Comparison of ENCODE assay signal across 8 mouse cellular contexts in the genomic region with DNA sequence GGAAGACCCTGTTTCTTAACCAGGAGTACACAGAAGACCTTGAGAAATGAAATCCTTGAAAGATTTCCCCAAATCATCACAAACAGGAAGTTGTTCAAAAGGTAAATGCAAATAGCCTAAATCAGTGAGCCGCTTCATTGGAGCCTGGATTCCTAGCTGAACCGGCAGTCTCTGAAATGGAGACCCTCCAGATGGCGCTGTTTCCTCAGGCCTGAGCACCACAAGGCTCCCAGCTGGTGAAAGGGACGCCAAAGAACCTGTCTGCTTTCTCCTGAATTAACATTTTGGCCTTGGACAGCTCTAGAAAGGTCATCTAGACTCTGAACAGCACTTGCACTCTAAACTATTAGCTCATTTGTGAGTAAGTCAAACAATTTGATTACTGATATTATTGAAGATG. TPM values are rescaled to one million over a fixed set of nuclear protein-coding genes. Genes with fewer than 3 reads are reported as not detected.
DNase-seq lines count a peak whose midpoint lies in the region; ATAC-seq lines count a peak whose summit lies in the region.

No protein-coding gene starts in this region.

- H3K27ac ChIP-seq in forebrain, embryonic 14.5 days (ENCODE audit: low read depth, low read length) = no peak overlapping the region
- no peak overlapping the region for H3K27ac ChIP-seq in forebrain, embryonic 12.5 days
- no peak overlapping the region for H3K27ac ChIP-seq in embryonic facial prominence, embryonic 10.5 days (replicated peaks)
- H3K27ac ChIP-seq in midbrain, embryonic 13.5 days = no peak overlapping the region

- WGBS in forebrain, embryonic 14.5 days = 6% methylated on average over 4 of the region's 4 CpGs
- 10% methylated on average over 4 of the region's 4 CpGs for WGBS in forebrain, embryonic 12.5 days
- WGBS in embryonic facial prominence, embryonic 10.5 days = 11% methylated on average over 4 of the region's 4 CpGs
- 9% methylated on average over 4 of the region's 4 CpGs for WGBS in midbrain, embryonic 13.5 days

- H3K4me1 ChIP-seq in forebrain, embryonic 14.5 days (ENCODE audit: control insufficient read depth, insufficient read depth, low read length) = no peaks in the 10 kb centered on the region
- no peaks in the 10 kb centered on the region; the same call in 1 of the 2 replicates for H3K4me1 ChIP-seq in forebrain, embryonic 12.5 days
- no peaks in the 10 kb centered on the region for H3K4me1 ChIP-seq in embryonic facial prominence, embryonic 10.5 days
- H3K4me1 ChIP-seq in midbrain, embryonic 13.5 days (replicated peaks) = no peaks in the 10 kb centered on the region

- DNase-seq in forebrain, embryonic 14.5 days (ENCODE audit: low spot score) = peak; percentile 90
- DNase-seq in adrenal gland, postnatal 36 days = peak; percentile 83 to 84
- peak; percentile 75 for DNase-seq in embryonic facial prominence, embryonic 10.5 days (ENCODE audit: low spot score)
- peak; percentile 85 for DNase-seq in heart, postnatal 4 days
- DNase-seq in left cerebral cortex, adult 18-20 months (ENCODE audit: low spot score in 2 of 2) = peak; percentile 81 to 88
- DNase-seq in testis, postnatal 10 days (ENCODE audit: low spot score) = peak; percentile 91

- peak; percentile 52; the same call in 1 of the 2 replicates for ATAC-seq in forebrain, embryonic 14.5 days
- no peak for ATAC-seq in forebrain, embryonic 12.5 days (ENCODE audit: low FRiP score)
- peak; percentile 34; the same call in 1 of the 2 replicates for ATAC-seq in midbrain, embryonic 13.5 days

- no peak overlapping the region for H3K4me3 ChIP-seq in forebrain, embryonic 14.5 days (ENCODE audit: low read depth, low read length)
- no peak overlapping the region for H3K4me3 ChIP-seq in forebrain, embryonic 12.5 days (replicated peaks)
- no peak overlapping the region for H3K4me3 ChIP-seq in embryonic facial prominence, embryonic 10.5 days
- H3K4me3 ChIP-seq in midbrain, embryonic 13.5 days (replicated peaks) = no peak overlapping the region

- H3K9ac ChIP-seq in forebrain, embryonic 14.5 days (ENCODE audit: low read length) = no peak overlapping the region
- H3K9ac ChIP-seq in forebrain, embryonic 12.5 days = no peak overlapping the region
- H3K9ac ChIP-seq in midbrain, embryonic 13.5 days (replicated peaks) = no peak overlapping the region

- no peaks in the 10 kb centered on the region for H3K9me3 ChIP-seq in forebrain, embryonic 14.5 days (replicated peaks; ENCODE audit: control insufficient read depth, low read length)
- no peaks in the 10 kb centered on the region for H3K9me3 ChIP-seq in forebrain, embryonic 12.5 days
- no peaks in the 10 kb centered on the region for H3K9me3 ChIP-seq in embryonic facial prominence, embryonic 10.5 days
- no peaks in the 10 kb centered on the region for H3K9me3 ChIP-seq in midbrain, embryonic 13.5 days

- peaks cover 36% of the 10 kb centered on the region for H3K36me3 ChIP-seq in forebrain, embryonic 14.5 days (ENCODE audit: control insufficient read depth, insufficient read depth, low read length)
- H3K36me3 ChIP-seq in forebrain, embryonic 12.5 days (replicated peaks) = peaks cover 37% of the 10 kb centered on the region
- H3K36me3 ChIP-seq in embryonic facial prominence, embryonic 10.5 days (replicated peaks) = peaks cover 48% of the 10 kb centered on the region
- peaks cover 34% of the 10 kb centered on the region for H3K36me3 ChIP-seq in midbrain, embryonic 13.5 days

- H3K27me3 ChIP-seq in forebrain, embryonic 14.5 days (replicated peaks; ENCODE audit: control insufficient read depth, insufficient read depth, low read length) = no peaks in the 10 kb centered on the region
- H3K27me3 ChIP-seq in forebrain, embryonic 12.5 days = no peaks in the 10 kb centered on the region
- H3K27me3 ChIP-seq in embryonic facial prominence, embryonic 10.5 days (replicated peaks; ENCODE audit: low read depth, poor library complexity, severe bottlenecking) = no peaks in the 10 kb centered on the region
- no peaks in the 10 kb centered on the region for H3K27me3 ChIP-seq in midbrain, embryonic 13.5 days

- H3K4me2 ChIP-seq in forebrain, embryonic 14.5 days (ENCODE audit: low read length) = no peak overlapping the region
- no peak overlapping the region for H3K4me2 ChIP-seq in forebrain, embryonic 12.5 days
- no peak overlapping the region for H3K4me2 ChIP-seq in midbrain, embryonic 13.5 days (replicated peaks)

RNA-seq across cellular contexts. Expression of a gene that starts 0.5 kb away (rescaled TPM):
- polyA plus RNA-seq in forebrain, embryonic 14.5 days (2014; fragmentation: Nextera tagmentation; extraction: Ambion mirVana) = 0.66 and 1.3 TPM in 2 replicates
- 1.3 and 1.5 TPM in 2 replicates for polyA plus RNA-seq in forebrain, embryonic 12.5 days (2016; fragmentation: Nextera tagmentation; extraction: Ambion mirVana)
- under 1 TPM; 0.23 to 0.26 TPM for total RNA-seq in adrenal gland, postnatal 36 days (2021)
- 0.50 and 0.92 TPM in 2 replicates for polyA plus RNA-seq in embryonic facial prominence, embryonic 10.5 days (2016; fragmentation: Nextera tagmentation; extraction: Ambion mirVana)
- not detected for total RNA-seq in heart, postnatal 4 days (2021)
- 1 to 10 TPM in 1 of 2 experiments, under 1 TPM in 1; 0.45 to 1.3 TPM for total RNA-seq in left cerebral cortex, adult 18-20 months (2021)
- polyA plus RNA-seq in midbrain, embryonic 13.5 days (2015; fragmentation: Nextera tagmentation; extraction: Ambion mirVana) = 2.3 and 2.4 TPM in 2 replicates

RNA-seq across cellular contexts. Expression of a gene that starts 26.1 kb away (rescaled TPM):
- polyA plus RNA-seq in forebrain, embryonic 14.5 days (2014; fragmentation: Nextera tagmentation; extraction: Ambion mirVana) = 31.7 and 33.0 TPM in 2 replicates
- polyA plus RNA-seq in forebrain, embryonic 12.5 days (2016; fragmentation: Nextera tagmentation; extraction: Ambion mirVana) = 49.6 and 54.1 TPM in 2 replicates
- total RNA-seq in adrenal gland, postnatal 36 days (2021) = 10 to 100 TPM; 16.0 to 18.0 TPM
- 55.6 and 59.1 TPM in 2 replicates for polyA plus RNA-seq in embryonic facial prominence, embryonic 10.5 days (2016; fragmentation: Nextera tagmentation; extraction: Ambion mirVana)
- total RNA-seq in heart, postnatal 4 days (2021) = 10 to 100 TPM; 13.4 to 15.7 TPM
- 10 to 100 TPM; 16.9 to 18.2 TPM for total RNA-seq in left cerebral cortex, adult 18-20 months (2021)
- polyA plus RNA-seq in midbrain, embryonic 13.5 days (2015; fragmentation: Nextera tagmentation; extraction: Ambion mirVana) = 29.7 and 33.4 TPM in 2 replicates
